Mouse (Mus musculus): ENCODE results near the gene Nln.

DNA sequence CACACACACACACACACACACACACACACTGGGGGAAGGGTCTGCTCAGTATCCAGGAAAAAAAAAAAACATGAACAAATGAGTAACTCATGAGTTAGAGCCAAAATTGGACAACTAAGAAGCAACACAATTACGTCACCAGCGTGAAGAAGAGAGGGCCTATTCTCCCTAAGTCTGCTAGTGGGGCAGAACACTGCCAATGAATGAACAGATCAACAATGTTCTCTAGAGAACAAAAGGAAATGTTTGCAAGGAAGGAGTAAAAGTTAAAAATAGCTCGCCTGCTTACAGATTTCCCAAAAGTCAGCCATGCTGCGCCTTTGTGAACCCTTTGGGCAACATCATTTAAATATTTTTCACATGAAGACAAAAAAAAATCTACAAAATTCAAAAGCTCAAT lies 69.6 kb downstream of the Nln start:
- TF ChIP-seq POLR2A (IDR thresholded peaks at IDR 0.05; ENCODE audit: insufficient read depth, low read length) = no peak
- TF ChIP-seq EP300 (IDR thresholded peaks at IDR 0.05; ENCODE audit: insufficient read depth, low read depth, low read length) = no peak
- TF ChIP-seq CTCF (IDR thresholded peaks at IDR 0.05; ENCODE audit: low read depth, low read length) = no peak

All from ES-Bruce4 (cell line).